Mouse (Mus musculus) left cerebral cortex, postnatal 36 days (tissue): ENCODE measurements around the gene Gm8104. TPM values are rescaled to one million over a fixed set of nuclear protein-coding genes. Genes with fewer than 3 reads are reported as not detected.
"Not testable (repeated sequence)": the region's sequence is repeated elsewhere in the genome, so short reads cannot be mapped to it uniquely, and the experiment has no call there.

Experiments used
- DNase-seq, 2 experiments: peaks; one replicate each; pipeline ENCODE4 v3.0.0; 2021 to 2022; ENCODE audit warnings: low spot score in 2 of 2, mixed read lengths in 1 of 2
- intact Hi-C: fragments of 180-260 bp; cut with DNase I; formaldehyde crosslinking; loops from one replicate; pipeline ENCODE4 v1.15.1; 2025
- total RNA-seq, 2 experiments: library from RNA; stranded (reverse); gene quantifications; 2 replicates each; pipeline ENCODE4 v1.2.3; 2021

Gm8104 gene
- under 1 TPM; 0.68 to 0.69 TPM for total RNA-seq

DNA sequence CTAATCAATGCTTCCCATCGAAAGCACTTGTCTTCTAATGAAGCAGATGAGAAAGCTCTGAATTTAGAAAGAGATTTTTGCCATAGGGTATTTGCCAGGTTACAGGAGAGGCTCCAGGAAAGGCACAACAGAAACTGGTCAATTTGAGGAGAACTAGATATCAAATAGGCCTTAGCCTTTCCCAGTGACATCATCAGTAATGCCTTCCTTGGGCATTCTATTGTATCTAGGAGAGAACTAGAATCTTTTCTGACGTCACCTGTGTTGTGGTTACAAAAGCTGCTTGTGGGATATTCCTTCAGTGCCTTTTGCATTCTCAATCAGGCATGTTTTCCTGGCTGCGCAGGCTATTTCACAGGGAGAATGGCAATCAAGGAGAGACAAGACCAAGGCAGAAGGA, at the start of gene Gm8104:
Gm8104 (plus strand) TSS at position 301 of the 400 bp plus-strand sequence.
- DNase-seq, intact Hi-C loops: not testable (repeated sequence)

DNA sequence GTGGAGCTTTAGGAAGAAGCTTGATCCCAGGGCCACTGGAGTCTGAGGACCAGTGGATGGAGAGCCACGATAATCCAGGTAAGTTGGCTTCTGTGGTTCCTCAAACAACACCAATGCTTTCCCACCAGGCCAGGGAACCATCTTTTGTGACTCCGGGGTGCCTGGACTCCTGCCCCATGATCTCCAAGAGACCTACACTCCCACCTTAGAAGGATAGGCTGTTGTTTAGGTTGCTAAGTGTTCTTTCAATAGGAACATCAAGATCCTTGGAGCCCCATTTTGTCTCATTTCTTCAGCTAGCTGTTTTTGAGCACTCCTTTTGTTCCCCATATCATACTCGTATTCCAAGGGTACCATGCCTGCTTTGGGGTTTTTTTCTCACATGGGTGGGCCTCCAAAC, 42.3 kb upstream of the Gm8104 start:
- DNase-seq, intact Hi-C loops: not testable (repeated sequence)

DNA sequence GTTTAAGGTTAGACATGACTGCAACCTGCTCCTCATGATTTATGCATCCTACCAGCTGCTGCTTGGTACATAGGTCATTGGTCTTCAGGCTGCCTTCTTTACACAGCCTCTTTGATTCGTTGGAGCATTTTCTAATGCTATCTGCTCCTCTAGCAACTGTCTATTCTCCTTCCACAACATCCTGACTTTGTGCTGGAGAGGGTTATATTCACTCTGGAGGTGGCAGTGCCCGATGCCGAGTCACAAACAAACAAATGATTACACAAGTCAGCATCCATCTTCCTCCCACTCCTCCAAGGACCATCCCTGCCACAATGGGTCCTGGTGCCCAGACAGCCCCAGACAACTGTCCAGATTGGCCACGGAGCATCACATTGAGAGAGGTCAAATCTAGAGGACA, 40.2 kb upstream of the Gm8104 start:
- intact Hi-C loops: not testable (repeated sequence)

DNA sequence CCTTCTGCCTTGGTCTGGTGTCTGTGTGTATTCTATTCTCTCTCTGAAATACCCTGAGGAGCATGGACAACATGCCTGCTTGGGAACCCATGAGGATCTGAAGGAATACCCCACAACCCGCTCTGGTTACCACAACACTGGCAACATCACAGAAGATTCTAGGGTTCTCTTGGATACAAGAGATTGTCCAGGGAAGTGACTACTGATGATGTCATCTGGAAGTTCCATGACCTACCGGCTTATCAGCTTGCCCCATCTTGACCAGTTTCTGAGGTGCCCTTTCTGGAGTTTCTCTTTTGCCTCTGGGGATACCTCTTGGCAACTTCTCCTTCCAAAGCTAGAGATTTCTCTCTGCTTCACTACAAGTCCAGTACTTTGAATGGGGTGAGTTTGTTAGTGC, 23.9 kb upstream of the Gm8104 start, which contains the start of gene Gm8094:
Gm8094 (minus strand) TSS at position 101 of the 400 bp plus-strand sequence.
- DNase-seq, intact Hi-C loops: not testable (repeated sequence)

More for the DNA sequence above, 40.2 kb upstream of the Gm8104 start:
- not testable (repeated sequence) for DNase-seq

DNA sequence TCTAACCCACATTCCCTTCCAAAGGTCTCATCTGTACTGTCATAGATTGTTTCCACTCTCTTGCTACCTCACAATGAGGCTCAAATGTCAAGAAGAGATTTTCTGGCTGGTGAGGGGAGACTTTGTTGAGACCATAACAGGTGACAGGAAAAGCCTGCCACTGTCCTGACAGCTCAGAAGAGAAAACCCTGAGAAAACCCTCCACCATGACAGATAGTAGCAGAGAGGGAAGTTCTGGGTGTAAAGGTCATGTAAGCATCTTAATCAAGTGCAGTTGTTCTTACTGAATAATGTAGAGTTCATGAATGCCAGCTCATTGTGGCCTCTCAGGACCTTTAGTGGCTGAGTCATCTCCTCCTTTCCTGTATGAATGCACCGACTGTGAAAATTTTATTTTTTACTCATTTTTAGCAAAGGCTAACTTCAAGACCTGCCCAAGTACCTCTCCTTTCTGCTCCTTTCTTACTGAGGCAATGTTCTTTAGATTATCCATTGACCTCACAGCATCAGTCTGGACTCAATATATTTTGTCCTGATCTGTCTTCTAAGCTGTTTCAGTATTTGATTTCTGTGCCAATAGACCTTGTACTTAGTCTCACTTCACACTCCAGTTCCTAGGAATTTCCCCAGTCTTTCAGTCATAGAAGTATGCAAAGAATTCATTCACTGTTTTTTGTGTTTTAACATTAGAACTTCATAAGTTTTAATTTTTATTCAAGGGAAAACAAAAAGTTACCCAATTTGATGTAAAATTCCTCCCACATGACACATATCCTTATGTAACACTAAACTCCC, 15.3 kb upstream of the Gm8104 start:
- DNase-seq, intact Hi-C loops: not testable (repeated sequence)

DNA sequence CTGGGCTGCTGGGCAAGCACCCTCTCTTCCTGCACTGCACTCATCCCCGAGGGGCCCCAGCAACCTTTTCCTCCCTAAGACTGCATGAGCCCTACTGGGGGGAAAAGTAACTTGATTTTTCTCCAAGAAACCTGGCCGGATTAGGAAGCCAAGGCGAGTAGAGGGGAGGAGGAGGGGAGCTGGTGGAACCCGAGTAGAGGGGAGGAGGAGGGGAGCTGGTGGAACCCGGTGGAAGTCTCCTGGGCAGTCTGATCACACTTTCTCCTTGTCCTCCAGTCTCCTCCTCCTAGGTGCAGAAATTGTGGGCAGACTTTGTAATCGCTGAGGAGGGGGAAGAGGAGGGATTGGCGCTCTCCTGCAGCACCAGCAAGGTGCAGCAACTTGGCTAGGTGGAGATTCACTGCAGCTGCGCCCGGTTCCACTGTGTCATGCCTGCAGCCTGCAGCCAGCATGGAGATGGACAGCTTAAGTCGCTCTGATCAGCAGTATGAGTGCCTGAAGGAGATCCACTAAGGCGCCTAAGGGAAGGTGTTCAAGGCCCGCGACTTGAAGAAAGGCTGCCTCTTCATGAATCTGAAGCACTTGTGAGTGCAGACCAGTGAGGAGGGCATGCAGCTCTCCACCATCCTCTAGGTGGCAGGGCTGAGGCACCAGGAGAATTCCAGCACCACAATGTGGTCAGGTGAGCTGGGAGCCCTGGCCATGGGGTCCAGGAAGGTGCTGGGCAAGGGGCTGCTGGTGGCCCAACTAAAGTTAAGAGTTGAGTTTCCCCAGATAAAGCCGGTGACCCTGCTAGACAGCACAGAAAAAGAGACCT, 11.1 kb upstream of the Gm8104 start:
- intact Hi-C loops, DNase-seq: not testable (repeated sequence)

DNA sequence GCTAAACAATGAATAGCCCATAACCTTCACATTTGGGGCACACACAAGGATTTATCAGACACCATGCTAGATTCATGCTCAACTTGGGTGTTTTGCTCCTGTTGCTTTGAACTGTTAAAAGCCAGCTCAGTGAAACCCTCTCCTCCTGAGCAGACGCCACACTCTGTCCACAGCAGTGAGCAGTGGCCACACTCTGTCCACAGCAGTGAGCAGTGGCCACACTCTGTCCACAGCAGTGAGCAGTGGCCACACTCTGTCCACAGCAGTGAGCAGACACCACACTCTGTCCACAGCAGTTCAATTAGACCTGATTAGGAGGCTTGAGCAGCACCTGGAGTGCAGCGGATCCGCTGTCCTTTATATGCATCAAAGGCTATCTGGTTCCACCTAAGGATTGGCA, 19.3 kb downstream of the Gm8104 start:
- DNase-seq, intact Hi-C loops: not testable (repeated sequence)

DNA sequence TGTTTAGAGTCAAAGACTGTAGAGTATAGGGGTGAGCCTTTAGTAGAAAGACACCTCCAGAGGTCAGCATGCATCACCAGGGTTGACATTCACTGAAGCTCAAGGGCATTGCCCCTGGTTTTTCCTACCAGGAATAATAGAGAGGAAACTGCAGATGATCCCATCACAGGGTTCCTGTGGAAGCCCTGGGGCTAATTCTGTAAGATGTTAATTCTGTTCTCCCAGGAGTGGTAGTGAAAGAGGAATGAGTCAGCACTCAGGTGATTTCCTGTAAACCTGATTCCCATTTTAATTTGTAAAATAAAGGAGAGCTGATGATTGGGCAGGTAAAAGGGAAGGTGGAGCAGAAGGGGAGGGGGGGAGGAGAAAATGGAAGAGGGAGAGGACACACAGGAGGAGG, 25.9 kb downstream of the Gm8104 start:
- intact Hi-C loops, DNase-seq: not testable (repeated sequence)

Other genes with a start within 250 kb of the Gm8104 start
- gene Gm21977, start 247.1 kb upstream of the Gm8104 start, total RNA-seq: not detected
- gene Gm8082, start 107.0 kb upstream of the Gm8104 start, total RNA-seq: not detected
- gene Gm10376, start 85.0 kb upstream of the Gm8104 start, total RNA-seq: not detected
- gene Gm8094, start 24.0 kb upstream of the Gm8104 start, total RNA-seq: not detected
- gene Gm7233, start 79.3 kb downstream of the Gm8104 start, total RNA-seq: under 1 TPM; 0.30 to 0.91 TPM
- not detected for gene Gm8122, start 134.7 kb downstream of the Gm8104 start, total RNA-seq
- under 1 TPM; 0.36 to 0.84 TPM for gene Gm8126, start 158.0 kb downstream of the Gm8104 start, total RNA-seq
- gene Gm9732, start 174.4 kb downstream of the Gm8104 start, total RNA-seq: not detected
- not detected for gene Gm8127, start 193.2 kb downstream of the Gm8104 start, total RNA-seq
- not detected for gene 1700001F09Rik, start 247.2 kb downstream of the Gm8104 start, total RNA-seq